20 mouse cellular contexts compared by ENCODE assay signal in the genomic region with DNA sequence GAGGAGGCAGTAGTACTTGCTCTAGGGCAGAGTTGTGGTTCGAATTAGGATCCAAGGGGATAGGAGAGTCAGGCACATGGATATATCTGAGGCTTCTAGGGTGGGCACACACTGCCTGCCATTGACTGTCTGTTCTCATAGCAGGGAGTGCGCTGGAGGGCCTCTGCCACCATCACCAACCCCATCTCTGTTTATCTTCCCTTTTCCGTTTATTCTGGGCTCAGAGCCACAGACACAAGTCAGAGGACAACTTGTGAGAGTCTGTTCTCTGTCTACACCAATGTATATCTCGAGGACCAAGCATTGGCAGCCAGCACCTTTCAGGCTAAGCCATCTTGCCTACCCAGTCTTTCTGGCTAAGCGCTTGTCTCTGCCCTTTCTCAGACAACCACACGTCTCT. TPM values are rescaled to one million over a fixed set of nuclear protein-coding genes. Genes with fewer than 3 reads are reported as not detected.
DNase-seq lines count a peak whose midpoint lies in the region; ATAC-seq and TF ChIP-seq lines count a peak whose summit lies in the region.
"Had no signal": no experiment of that assay in that cellular context is flagged by ENCODE, and none has a peak within 500 bp of the region (broad histone marks: within the 10 kb centered on the region; RNA-seq: fewer than 3 reads in every experiment).

No protein-coding gene starts in this region.

- no peak overlapping the region for H3K9ac ChIP-seq in heart, embryonic 12.5 days
- H3K9ac ChIP-seq in lung, embryonic 14.5 days: no peak overlapping the region
- H3K9ac ChIP-seq: hindbrain, embryonic 14.5 days; neural tube, embryonic 15.5 days had no signal

- no peak overlapping the region for H3K4me2 ChIP-seq in heart, embryonic 12.5 days
- H3K4me2 ChIP-seq in lung, embryonic 14.5 days: no peak overlapping the region
- H3K4me2 ChIP-seq: hindbrain, embryonic 14.5 days; liver, embryonic 11.5 days; midbrain, embryonic 11.5 days; neural tube, embryonic 15.5 days had no signal

- DNase-seq in heart, postnatal 25 days (ENCODE audit: low spot score): no peak
- peak; percentile 36 for DNase-seq in lung, embryonic 14.5 days
- DNase-seq in lung, adult 2 months: no peak
- peak; percentile 33 for DNase-seq in lung, postnatal 14 days
- DNase-seq in embryo, embryonic 10.5 days (ENCODE audit: low spot score): no peak
- no peak for DNase-seq in urinary bladder, postnatal 25 days (ENCODE audit: low spot score)
- DNase-seq: gastrocnemius, adult 2 months; thymus, adult 2 months; thymus, postnatal 4 days had no signal

- ATAC-seq in heart, embryonic 12.5 days (ENCODE audit: insufficient number of reproducible peaks, low FRiP score): peak; percentile 49; the same call in 1 of the 2 replicates
- no peak for ATAC-seq in lung, embryonic 14.5 days (ENCODE audit: insufficient read depth)
- ATAC-seq in megakaryocyte-erythroid progenitor cell, adult 5-6 weeks (replicated peaks; ENCODE audit: low FRiP score, low TSS enrichment, poor library complexity, severe bottlenecking): 0 out of 2 replicates have a peak, but pooled peaks have one; percentile 25
- ATAC-seq: Patski had no signal

- H3K4me1 ChIP-seq in heart, embryonic 12.5 days (replicated peaks): peaks cover 17% of the 10 kb centered on the region
- H3K4me1 ChIP-seq in lung, embryonic 14.5 days (ENCODE audit: insufficient read depth): 0 out of 2 replicates have a peak, but pooled peaks cover 7% of the 10 kb centered on the region
- H3K4me1 ChIP-seq in lung, adult 2 months (ENCODE audit: control insufficient read depth, insufficient read depth, low read length): peaks cover 10% of the 10 kb centered on the region

- H3K9me3 ChIP-seq in heart, embryonic 12.5 days (replicated peaks): no peaks in the 10 kb centered on the region
- H3K9me3 ChIP-seq in lung, embryonic 14.5 days (ENCODE audit: low read depth, low read length): no peaks in the 10 kb centered on the region
- H3K9me3 ChIP-seq: embryonic facial prominence, embryonic 10.5 days; heart, embryonic 10.5 days; neural tube, embryonic 15.5 days had no signal

- TF ChIP-seq CTCF in lung, embryonic 14.5 days (IDR thresholded peaks at IDR 0.05; ENCODE audit: low read depth): no peak
- no peak for TF ChIP-seq CTCF in lung, adult 2 months (IDR thresholded peaks at IDR 0.05; ENCODE audit: insufficient read depth, low read length)

- no peak overlapping the region for H3K4me3 ChIP-seq in heart, embryonic 12.5 days
- H3K4me3 ChIP-seq in lung, embryonic 14.5 days (ENCODE audit: low read depth, low read length): no peak overlapping the region
- no peak overlapping the region for H3K4me3 ChIP-seq in lung, adult 2 months (replicated peaks; ENCODE audit: extremely low read depth, low read depth, low read length)
- H3K4me3 ChIP-seq: embryonic facial prominence, embryonic 10.5 days; gastrocnemius, adult 2 months; heart, embryonic 10.5 days; neural tube, embryonic 15.5 days had no signal

- WGBS in heart, embryonic 12.5 days: 62% methylated on average over 6 of the region's 6 CpGs
- WGBS in lung, embryonic 14.5 days: 69% methylated on average over 6 of the region's 6 CpGs
- 42% methylated on average over 6 of the region's 6 CpGs for WGBS in lung, adult 2 months

- TF ChIP-seq POLR2A in lung, adult 2 months (IDR thresholded peaks at IDR 0.05; ENCODE audit: borderline replicate concordance, extremely low read depth, low read depth, low read length): no peak

- intact Hi-C loops in heart, postnatal 25 days (cut with DNase I): no loop called here

- no peaks in the 10 kb centered on the region for H3K27me3 ChIP-seq in heart, embryonic 12.5 days (replicated peaks)
- no peaks in the 10 kb centered on the region for H3K27me3 ChIP-seq in lung, embryonic 14.5 days (ENCODE audit: insufficient read depth, low read length)
- H3K27me3 ChIP-seq: neural tube, embryonic 15.5 days; Patski had no signal

- H3K27ac ChIP-seq in heart, embryonic 12.5 days (ENCODE audit: poor library complexity, severe bottlenecking): no peak overlapping the region
- H3K27ac ChIP-seq in lung, embryonic 14.5 days (ENCODE audit: low read depth): peak overlapping the region; percentile 42; the same call in 1 of the 2 replicates
- H3K27ac ChIP-seq: embryonic facial prominence, embryonic 10.5 days; gastrocnemius, adult 2 months; heart, embryonic 10.5 days; hindbrain, embryonic 14.5 days; kidney, postnatal 0 days; neural tube, embryonic 15.5 days; stomach, postnatal 0 days had no signal

- H3K36me3 ChIP-seq in heart, embryonic 12.5 days: peaks cover 82% of the 10 kb centered on the region
- H3K36me3 ChIP-seq in lung, embryonic 14.5 days (ENCODE audit: insufficient read depth): peaks cover 56% of the 10 kb centered on the region

RNA-seq across cellular contexts. Expression of a gene that starts 14.6 kb away (rescaled TPM):
- polyA plus RNA-seq in heart, embryonic 12.5 days (2016; fragmentation: Nextera tagmentation; extraction: Ambion mirVana): 6.5 and 6.8 TPM in 2 replicates
- total RNA-seq in heart, postnatal 25 days (2021): 1 to 10 TPM; 7.4 to 8.8 TPM
- 9.7 and 9.9 TPM in 2 replicates for polyA plus RNA-seq in lung, embryonic 14.5 days (2014; fragmentation: Nextera tagmentation; extraction: Ambion mirVana)
- polyA plus RNA-seq in lung, adult 2 months (2012; rRNA removed): 5.4 and 7.4 TPM in 2 replicates
- 0.92 and 1.0 TPM in 2 replicates for total RNA-seq in megakaryocyte-erythroid progenitor cell, adult 5-6 weeks (2014; fragmentation: Nextera tagmentation)
- 1.4 and 2.1 TPM in 2 replicates for total RNA-seq in megakaryocyte-erythroid progenitor cell, adult 5-6 weeks (2017)

RNA-seq across cellular contexts. Expression of a gene that starts 14.7 kb away (rescaled TPM):
- polyA plus RNA-seq in heart, embryonic 12.5 days (2016; fragmentation: Nextera tagmentation; extraction: Ambion mirVana): 2.0 and 3.0 TPM in 2 replicates
- total RNA-seq in heart, postnatal 25 days (2021): 1 to 10 TPM; 1.8 TPM
- polyA plus RNA-seq in lung, embryonic 14.5 days (2014; fragmentation: Nextera tagmentation; extraction: Ambion mirVana): 3.0 and 3.4 TPM in 2 replicates
- 2.5 and 3.3 TPM in 2 replicates for polyA plus RNA-seq in lung, adult 2 months (2012; rRNA removed)
- not detected in 2 replicates for total RNA-seq in megakaryocyte-erythroid progenitor cell, adult 5-6 weeks (2014; fragmentation: Nextera tagmentation)
- not detected in 2 replicates for total RNA-seq in megakaryocyte-erythroid progenitor cell, adult 5-6 weeks (2017)

Comparison
In these comparisons a context has a peak if more than half of its experiments do, and no peak if none do; other contexts are left out.
1. DNase-seq: peak in lung, embryonic 14.5 days (single experiment) and lung, postnatal 14 days (single experiment); none in heart, postnatal 25 days (single experiment), lung, adult 2 months (single experiment), embryo, embryonic 10.5 days (single experiment) and urinary bladder, postnatal 25 days (single experiment).